Mouse (Mus musculus) stomach, postnatal 0 days (tissue): ENCODE measurements around the gene Mark1. TPM values are rescaled to one million over a fixed set of nuclear protein-coding genes. Genes with fewer than 3 reads are reported as not detected.

Experiments
- ATAC-seq: fragments of 200-750 bp; cut with Nextera tagmentation; 2 replicates; pipeline ENCODE4 v1.8.0; 2017; ENCODE audit not compliant: low FRiP score, low TSS enrichment
- DNase-seq: peaks from one replicate; pipeline ENCODE4 v3.0.0-alpha.2; 2016; ENCODE audit warnings: low spot score
- H3K27ac ChIP-seq: fragments of 300-500 bp; sonication (generic); replicated peaks from 2 replicates; pipeline ENCODE4 v1.5.1; 2014; ENCODE audit warnings: mild to moderate bottlenecking, control low read depth
- H3K27me3 ChIP-seq: fragments of 300-500 bp; sonication (generic); 2 replicates; pipeline ENCODE4 v1.6.1; 2014; ENCODE audit warnings: low read length; ENCODE audit not compliant: control insufficient read depth, insufficient read depth
- H3K36me3 ChIP-seq: fragments of 300-500 bp; sonication (generic); 2 replicates; pipeline ENCODE4 v1.6.1; 2014; ENCODE audit warnings: low read length, mixed read lengths; ENCODE audit not compliant: control insufficient read depth, insufficient read depth
- H3K4me1 ChIP-seq: fragments of 300-500 bp; sonication (generic); replicated peaks from 2 replicates; pipeline ENCODE4 v1.6.1; 2014; ENCODE audit warnings: antibody characterized with exemption; ENCODE audit not compliant: control insufficient read depth, insufficient read depth
- H3K4me2 ChIP-seq: fragments of 300-500 bp; sonication (generic); replicated peaks from 2 replicates; pipeline ENCODE4 v1.6.1; 2014; ENCODE audit warnings: low read depth, mild to moderate bottlenecking, control low read depth, moderate library complexity
- H3K4me3 ChIP-seq: fragments of 300-500 bp; sonication (generic); 2 replicates; pipeline ENCODE4 v1.5.1; 2014; ENCODE audit warnings: low read depth, low read length, control low read depth
- H3K9ac ChIP-seq: fragments of 300-500 bp; sonication (generic); 2 replicates; pipeline ENCODE4 v1.6.1; 2014; ENCODE audit warnings: mild to moderate bottlenecking, low read length, control low read depth, mixed read lengths
- H3K9me3 ChIP-seq: fragments of 300-500 bp; sonication (generic); 2 replicates; pipeline ENCODE4 v1.6.1; 2016; ENCODE audit warnings: low read length; ENCODE audit not compliant: control insufficient read depth
- CTCF ChIP-seq: IDR thresholded peaks from 2 replicates; pipeline ENCODE4 v1.5.1; 2016; ENCODE audit warnings: antibody characterized with exemption, low read depth, mild to moderate bottlenecking, moderate library complexity
- EP300 ChIP-seq: optimal IDR thresholded peaks from 2 replicates; pipeline ENCODE3; 2016; ENCODE audit warnings: antibody characterized with exemption
- WGBS: fragments of 180-500 bp; shearing (Covaris S2); extraction: QIAGEN DNeasy Blood & Tissue Kit; methylation state at CpG from one replicate; pipeline ENCODE4 v1.1.7; 2014; 5-methylcytosine and 5-hydroxymethylcytosine counted together
- polyA plus RNA-seq: library from polyadenylated mRNA; unstranded; fragments of >200 nt; fragmentation: Nextera tagmentation; extraction: Ambion mirVana; gene quantifications from 2 replicates; pipeline ENCODE4 v1.2.1, GENCODE M21; 2015

Gene Mark1
- polyA plus RNA-seq, 1 experiment from 2014 or later, result 1.0 TPM

- no peak overlapping the region for H3K4me2 ChIP-seq
- TF ChIP-seq EP300 (no peak), CTCF (no peak)
- no peaks in the 10 kb centered on the region for H3K9me3 ChIP-seq
- no peaks in the 10 kb centered on the region for H3K4me1 ChIP-seq
- no peaks in the 10 kb centered on the region for H3K36me3 ChIP-seq
- H3K9ac ChIP-seq, result no peak overlapping the region
- H3K4me3 ChIP-seq, result no peak overlapping the region
- H3K27ac ChIP-seq, result no peak overlapping the region
- no peaks in the 10 kb centered on the region for H3K27me3 ChIP-seq
- ATAC-seq (no peak), DNase-seq (no peak)
- 91% methylated on average over 18 of the region's 18 CpGs for WGBS
These were observed 87.0 kb downstream of the Mark1 start for GRCm38 (mm10) chr1:184912336-184912735.

- peak; percentile 90 for ATAC-seq
- no peak overlapping the region for H3K27ac ChIP-seq
- H3K4me3 ChIP-seq, result no peak overlapping the region
- no peaks in the 10 kb centered on the region for H3K36me3 ChIP-seq
- peak; percentile 72 for DNase-seq
- H3K4me1 ChIP-seq, result no peaks in the 10 kb centered on the region
- no peak overlapping the region for H3K4me2 ChIP-seq
- WGBS, result 46% methylated on average over 6 of the region's 6 CpGs
- no peak for TF ChIP-seq CTCF
- no peak for TF ChIP-seq EP300
- no peak overlapping the region for H3K9ac ChIP-seq
- no peaks in the 10 kb centered on the region for H3K27me3 ChIP-seq
- no peaks in the 10 kb centered on the region for H3K9me3 ChIP-seq
These were observed 87.5 kb downstream of the Mark1 start for GRCm38 (mm10) chr1:184911861-184912260.

- DNase-seq (peak; percentile 38), ATAC-seq (0 out of 2 replicates have a peak, but pooled peaks have one; percentile 47)
- Histone ChIP-seq H3K9ac (no peak overlapping the region), H3K4me2 (no peak overlapping the region), H3K4me1 (no peaks in the 10 kb centered on the region), H3K27ac (no peak overlapping the region), H3K4me3 (no peak overlapping the region), H3K9me3 (no peaks in the 10 kb centered on the region), H3K36me3 (peaks cover 6% of the 10 kb centered on the region; the same call in 1 of the 2 replicates), H3K27me3 (no peaks in the 10 kb centered on the region)
- 48% methylated on average over 9 of the region's 9 CpGs for WGBS
- TF ChIP-seq CTCF (no peak), EP300 (no peak)
These were observed 90.8 kb downstream of the Mark1 start for GRCm38 (mm10) chr1:184908558-184908957.

- no peak for TF ChIP-seq CTCF
- TF ChIP-seq EP300, result no peak
- H3K36me3 ChIP-seq, result peaks cover 6% of the 10 kb centered on the region; the same call in 1 of the 2 replicates
- H3K4me3 ChIP-seq, result no peak overlapping the region
- H3K9ac ChIP-seq, result no peak overlapping the region
- H3K4me2 ChIP-seq, result no peak overlapping the region
- 87% methylated on average over 12 of the region's 12 CpGs for WGBS
- ATAC-seq (no peak), DNase-seq (no peak)
- H3K4me1 ChIP-seq, result no peaks in the 10 kb centered on the region
- H3K9me3 ChIP-seq, result no peaks in the 10 kb centered on the region
- no peaks in the 10 kb centered on the region for H3K27me3 ChIP-seq
- no peak overlapping the region for H3K27ac ChIP-seq
These were observed 93.2 kb downstream of the Mark1 start for GRCm38 (mm10) chr1:184905904-184906745.

- H3K27ac ChIP-seq, result no peak overlapping the region
- no peak overlapping the region for H3K9ac ChIP-seq
- no peaks in the 10 kb centered on the region for H3K9me3 ChIP-seq
- H3K27me3 ChIP-seq, result no peaks in the 10 kb centered on the region
- H3K36me3 ChIP-seq, result peaks cover 6% of the 10 kb centered on the region; the same call in 1 of the 2 replicates
- TF ChIP-seq EP300 (no peak), CTCF (no peak)
- no peak overlapping the region for H3K4me2 ChIP-seq
- DNase-seq (no peak), ATAC-seq (no peak)
- 83% methylated on average over 19 of the region's 19 CpGs for WGBS
- no peak overlapping the region for H3K4me3 ChIP-seq
- H3K4me1 ChIP-seq, result no peaks in the 10 kb centered on the region
These were observed 94.0 kb downstream of the Mark1 start for GRCm38 (mm10) chr1:184905371-184905770.

GRCm38 (mm10) chr1:184903697-184904096, 95.7 kb downstream of the Mark1 start:
- H3K9ac ChIP-seq, result no peak overlapping the region

More at GRCm38 (mm10) chr1:184903697-184904096, 95.7 kb downstream of the Mark1 start:
- H3K36me3 ChIP-seq, result peaks cover 6% of the 10 kb centered on the region; the same call in 1 of the 2 replicates
- peak; percentile 60; the same call in 1 of the 2 replicates for ATAC-seq
- no peak for DNase-seq
- no peaks in the 10 kb centered on the region for H3K27me3 ChIP-seq
- no peak overlapping the region for H3K4me3 ChIP-seq
- H3K4me2 ChIP-seq, result no peak overlapping the region
- no peaks in the 10 kb centered on the region for H3K4me1 ChIP-seq
- H3K27ac ChIP-seq, result no peak overlapping the region
- TF ChIP-seq EP300 (no peak), CTCF (no peak)
- H3K9me3 ChIP-seq, result no peaks in the 10 kb centered on the region
- WGBS, result 74% methylated on average over 7 of the region's 7 CpGs
